8 mouse cellular contexts compared by ENCODE assay signal in the genomic region with DNA sequence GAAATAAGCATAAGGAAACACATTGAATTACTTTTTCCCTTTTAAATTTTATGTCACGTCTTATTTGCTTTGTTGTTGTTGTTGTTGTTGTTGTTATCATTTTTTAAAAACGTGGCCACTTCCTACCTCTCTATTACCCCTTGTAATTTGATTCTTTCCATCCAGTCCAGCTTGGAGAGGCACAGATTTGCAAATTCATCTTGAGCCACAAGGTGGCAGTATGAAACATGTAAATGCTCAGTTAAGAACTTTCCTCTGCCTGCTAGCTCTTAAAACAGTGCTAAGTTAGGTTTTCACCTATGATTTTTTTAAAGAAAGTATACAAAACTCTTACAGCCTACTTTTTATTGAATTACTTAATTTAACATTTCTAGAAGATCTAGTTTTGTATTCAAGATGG.
DNase-seq lines count a peak whose midpoint lies in the region; ATAC-seq and TF ChIP-seq lines count a peak whose summit lies in the region.

No protein-coding gene starts in this region.

- TF ChIP-seq POLR2A in limb, embryonic 14.5 days (IDR thresholded peaks at IDR 0.05; ENCODE audit: borderline replicate concordance, extremely low read depth, insufficient read depth, insufficient read length), result no peak

- no peaks in the 10 kb centered on the region for H3K27me3 ChIP-seq in forebrain, embryonic 13.5 days
- no peaks in the 10 kb centered on the region for H3K27me3 ChIP-seq in kidney, postnatal 0 days (ENCODE audit: insufficient read depth, low read length)
- no peaks in the 10 kb centered on the region for H3K27me3 ChIP-seq in limb, embryonic 14.5 days (ENCODE audit: control insufficient read depth, insufficient read depth, low read length)

- peak; percentile 86 for ATAC-seq in forebrain, embryonic 13.5 days
- peak; percentile 69; the same call in 1 of the 2 replicates for ATAC-seq in kidney, postnatal 0 days (replicated peaks; ENCODE audit: low FRiP score, low read depth)
- ATAC-seq in limb, embryonic 14.5 days (ENCODE audit: low FRiP score, low read depth), result 0 out of 2 replicates have a peak, but pooled peaks have one; percentile 60

- no peak overlapping the region for H3K4me3 ChIP-seq in forebrain, embryonic 13.5 days
- no peak overlapping the region for H3K4me3 ChIP-seq in kidney, postnatal 0 days (replicated peaks; ENCODE audit: low read depth, low read length)
- no peak overlapping the region for H3K4me3 ChIP-seq in limb, embryonic 14.5 days (replicated peaks; ENCODE audit: low read length)

- TF ChIP-seq CTCF in kidney, postnatal 0 days (IDR thresholded peaks at IDR 0.05; ENCODE audit: low read depth), result peak; percentile 76

- peak; percentile 19 for DNase-seq in thymus, postnatal 0 days (ENCODE audit: low spot score)
- DNase-seq in thymus, postnatal 25 days, result no peak
- DNase-seq in brain, adult 2 months (ENCODE audit: low read depth, low spot score), result peak; percentile 87
- peak; percentile 76 for DNase-seq in kidney, postnatal 0 days (ENCODE audit: low spot score)
- DNase-seq in limb, embryonic 14.5 days (ENCODE audit: low spot score), result peak; percentile 72
- DNase-seq in right cerebral cortex, adult 18-20 months, result peak; percentile 67
- DNase-seq in spleen, postnatal 4 days (ENCODE audit: low spot score in 2 of 2), result no peak

- H3K36me3 ChIP-seq in forebrain, embryonic 13.5 days (ENCODE audit: poor library complexity, severe bottlenecking), result no peaks in the 10 kb centered on the region
- no peaks in the 10 kb centered on the region for H3K36me3 ChIP-seq in kidney, postnatal 0 days (ENCODE audit: insufficient read depth, low read length)
- H3K36me3 ChIP-seq in limb, embryonic 14.5 days (ENCODE audit: control insufficient read depth, insufficient read depth, low read length), result no peaks in the 10 kb centered on the region

- no peaks in the 10 kb centered on the region for H3K4me1 ChIP-seq in forebrain, embryonic 13.5 days
- no peaks in the 10 kb centered on the region for H3K4me1 ChIP-seq in kidney, postnatal 0 days (replicated peaks; ENCODE audit: insufficient read depth, low read length)
- no peaks in the 10 kb centered on the region for H3K4me1 ChIP-seq in limb, embryonic 14.5 days (ENCODE audit: control insufficient read depth, insufficient read depth, low read length)

- H3K27ac ChIP-seq in forebrain, embryonic 13.5 days, result no peak overlapping the region
- H3K27ac ChIP-seq in kidney, postnatal 0 days, result no peak overlapping the region
- no peak overlapping the region for H3K27ac ChIP-seq in limb, embryonic 14.5 days (replicated peaks; ENCODE audit: low read depth, low read length)

- H3K9ac ChIP-seq in forebrain, embryonic 13.5 days, result no peak overlapping the region
- no peak overlapping the region for H3K9ac ChIP-seq in kidney, postnatal 0 days (ENCODE audit: low read depth, low read length)
- H3K9ac ChIP-seq in limb, embryonic 14.5 days (ENCODE audit: low read depth, low read length, severe bottlenecking), result no peak overlapping the region

- H3K4me2 ChIP-seq in forebrain, embryonic 13.5 days, result no peak overlapping the region
- no peak overlapping the region for H3K4me2 ChIP-seq in kidney, postnatal 0 days (ENCODE audit: low read length)
- H3K4me2 ChIP-seq in limb, embryonic 14.5 days (replicated peaks; ENCODE audit: low read depth, low read length, severe bottlenecking), result no peak overlapping the region

- no peaks in the 10 kb centered on the region for H3K9me3 ChIP-seq in forebrain, embryonic 13.5 days (replicated peaks)
- no peaks in the 10 kb centered on the region for H3K9me3 ChIP-seq in kidney, postnatal 0 days (replicated peaks; ENCODE audit: low read length)
- H3K9me3 ChIP-seq in limb, embryonic 14.5 days (ENCODE audit: control insufficient read depth, low read length), result no peaks in the 10 kb centered on the region

- 6% methylated on average over 2 of the region's 2 CpGs for WGBS in forebrain, embryonic 13.5 days
- WGBS in kidney, postnatal 0 days, result 8% methylated on average over 2 of the region's 2 CpGs
- WGBS in limb, embryonic 14.5 days, result 4% methylated on average over 2 of the region's 2 CpGs

Comparison
In these comparisons a context has a peak if more than half of its experiments do, and no peak if none do; other contexts are left out.
1. DNase-seq: peak in thymus, postnatal 0 days (single experiment), brain, adult 2 months (single experiment), kidney, postnatal 0 days (single experiment), limb, embryonic 14.5 days (single experiment) and right cerebral cortex, adult 18-20 months (single experiment); none in thymus, postnatal 25 days (single experiment) and spleen, postnatal 4 days (0 of 2).
2. Peak in every context shown above with its lines, with median percentiles within 50 percentile points of each other: ATAC-seq.